Mouse (Mus musculus): ENCODE data around the gene Cnih2. TPM values are rescaled to one million over a fixed set of nuclear protein-coding genes. Genes with fewer than 3 reads are reported as not detected.

Gene Cnih2
- polyA plus RNA-seq (2015; fragmentation: Nextera tagmentation; extraction: Ambion mirVana) = 35.5 and 38.7 TPM in 2 replicates

- H3K9me3 ChIP-seq (replicated peaks) = no peaks in the 10 kb centered on the region
- H3K36me3 ChIP-seq = peaks cover 45% of the 10 kb centered on the region
- H3K4me3 ChIP-seq (replicated peaks) = peak within 1 kb of the TSS; percentile 70
- 2% methylated on average over 43 of the region's 48 CpGs for WGBS
- peak; percentile 75 for ATAC-seq (ENCODE audit: insufficient number of reproducible peaks, low FRiP score, low TSS enrichment, low read depth)
- peak within 1 kb of the TSS; percentile 91 for H3K9ac ChIP-seq
- H3K27me3 ChIP-seq = no peaks in the 10 kb centered on the region
- peak within 1 kb of the TSS; percentile 99 for H3K4me2 ChIP-seq (replicated peaks)
- H3K27ac ChIP-seq (replicated peaks) = peak within 1 kb of the TSS; percentile 65
- peaks cover 63% of the 10 kb centered on the region for H3K4me1 ChIP-seq
These were observed at the start of gene Cnih2 for GRCm38 (mm10) chr19:5098363-5099143. Gene Cnih2, minus strand, starts transcription at chr19:5098521.

GRCm38 (mm10) chr19:5139640-5140039 is 41.3 kb upstream of the Cnih2 start:
- ATAC-seq (ENCODE audit: insufficient number of reproducible peaks, low FRiP score, low TSS enrichment, low read depth) = no peak
- no peak overlapping the region for H3K4me3 ChIP-seq (replicated peaks)
- no peaks in the 10 kb centered on the region for H3K4me1 ChIP-seq
- H3K27me3 ChIP-seq = no peaks in the 10 kb centered on the region
- WGBS = 3% methylated on average over 2 of the region's 2 CpGs
- H3K36me3 ChIP-seq = peaks cover 77% of the 10 kb centered on the region
- H3K9me3 ChIP-seq (replicated peaks) = no peaks in the 10 kb centered on the region
- H3K27ac ChIP-seq (replicated peaks) = no peak overlapping the region
- H3K9ac ChIP-seq = no peak overlapping the region
- no peak overlapping the region for H3K4me2 ChIP-seq (replicated peaks)

GRCm38 (mm10) chr19:5131237-5131636 is 32.9 kb upstream of the Cnih2 start:
- WGBS = 72% methylated on average over 4 of the region's 4 CpGs
- Histone ChIP-seq H3K4me1 (no peaks in the 10 kb centered on the region), H3K27me3 (no peaks in the 10 kb centered on the region), H3K9me3 (replicated peaks) (no peaks in the 10 kb centered on the region), H3K4me2 (replicated peaks) (no peak overlapping the region), H3K36me3 (peaks cover 32% of the 10 kb centered on the region), H3K4me3 (replicated peaks) (no peak overlapping the region), H3K27ac (replicated peaks) (no peak overlapping the region), H3K9ac (no peak overlapping the region)
- ATAC-seq (ENCODE audit: insufficient number of reproducible peaks, low FRiP score, low TSS enrichment, low read depth) = no peak

GRCm38 (mm10) chr19:5129770-5130169 is 31.4 kb upstream of the Cnih2 start:
- Histone ChIP-seq H3K4me2 (replicated peaks) (no peak overlapping the region), H3K9me3 (replicated peaks) (no peaks in the 10 kb centered on the region), H3K36me3 (peaks cover 17% of the 10 kb centered on the region), H3K9ac (no peak overlapping the region), H3K27ac (replicated peaks) (no peak overlapping the region), H3K4me3 (replicated peaks) (no peak overlapping the region), H3K4me1 (no peaks in the 10 kb centered on the region), H3K27me3 (no peaks in the 10 kb centered on the region)
- 30% methylated on average over 1 of the region's 1 CpGs for WGBS
- ATAC-seq (ENCODE audit: insufficient number of reproducible peaks, low FRiP score, low TSS enrichment, low read depth) = no peak

- Histone ChIP-seq H3K4me1 (no peaks in the 10 kb centered on the region), H3K27me3 (no peaks in the 10 kb centered on the region), H3K27ac (replicated peaks) (no peak overlapping the region), H3K9ac (no peak overlapping the region), H3K36me3 (no peaks in the 10 kb centered on the region), H3K4me2 (replicated peaks) (no peak overlapping the region), H3K4me3 (replicated peaks) (no peak overlapping the region), H3K9me3 (replicated peaks) (no peaks in the 10 kb centered on the region)
- ATAC-seq (ENCODE audit: insufficient number of reproducible peaks, low FRiP score, low TSS enrichment, low read depth) = no peak
- WGBS = 61% methylated on average over 7 of the region's 7 CpGs
These were observed 25.8 kb upstream of the Cnih2 start for GRCm38 (mm10) chr19:5124055-5124614.

GRCm38 (mm10) chr19:5123241-5123640 is 24.9 kb upstream of the Cnih2 start:
- H3K9ac ChIP-seq = no peak overlapping the region
- no peaks in the 10 kb centered on the region for H3K36me3 ChIP-seq
- H3K4me1 ChIP-seq = peaks cover 9% of the 10 kb centered on the region
- H3K4me2 ChIP-seq (replicated peaks) = no peak overlapping the region
- no peak overlapping the region for H3K27ac ChIP-seq (replicated peaks)
- no peaks in the 10 kb centered on the region for H3K27me3 ChIP-seq
- no peaks in the 10 kb centered on the region for H3K9me3 ChIP-seq (replicated peaks)
- 81% methylated on average over 3 of the region's 3 CpGs for WGBS
- H3K4me3 ChIP-seq (replicated peaks) = no peak overlapping the region
- no peak for ATAC-seq (ENCODE audit: insufficient number of reproducible peaks, low FRiP score, low TSS enrichment, low read depth)

- no peak overlapping the region for H3K4me2 ChIP-seq (replicated peaks)
- H3K9ac ChIP-seq = no peak overlapping the region
- H3K9me3 ChIP-seq (replicated peaks) = no peaks in the 10 kb centered on the region
- H3K27me3 ChIP-seq = no peaks in the 10 kb centered on the region
- H3K36me3 ChIP-seq = no peaks in the 10 kb centered on the region
- no peak overlapping the region for H3K27ac ChIP-seq (replicated peaks)
- WGBS = 74% methylated on average over 10 of the region's 10 CpGs
- no peak overlapping the region for H3K4me3 ChIP-seq (replicated peaks)
- ATAC-seq (ENCODE audit: insufficient number of reproducible peaks, low FRiP score, low TSS enrichment, low read depth) = no peak
- H3K4me1 ChIP-seq = peaks cover 10% of the 10 kb centered on the region
These were observed 24.2 kb upstream of the Cnih2 start for GRCm38 (mm10) chr19:5122492-5122891.

GRCm38 (mm10) chr19:5118384-5118698 is 20.0 kb upstream of the Cnih2 start, which contains the start of gene Klc2:
Gene Klc2, minus strand, starts transcription at chr19:5118560.
- Histone ChIP-seq H3K4me3 (replicated peaks) (peak within 1 kb of the TSS; percentile 88), H3K9ac (peak within 1 kb of the TSS; percentile 73), H3K36me3 (peaks cover 9% of the 10 kb centered on the region; the same call in 1 of the 2 replicates), H3K4me2 (replicated peaks) (peak within 1 kb of the TSS; percentile 66), H3K9me3 (replicated peaks) (no peaks in the 10 kb centered on the region), H3K27ac (replicated peaks) (peak within 1 kb of the TSS; percentile 96), H3K27me3 (no peaks in the 10 kb centered on the region), H3K4me1 (peaks cover 21% of the 10 kb centered on the region)
- WGBS = under 1% methylated on average over 18 of the region's 18 CpGs
- ATAC-seq (ENCODE audit: insufficient number of reproducible peaks, low FRiP score, low TSS enrichment, low read depth) = no peak; the same call in 1 of the 2 replicates

GRCm38 (mm10) chr19:5117494-5118383 is 19.4 kb upstream of the Cnih2 start:
- Histone ChIP-seq H3K4me1 (peaks cover 21% of the 10 kb centered on the region), H3K36me3 (peaks cover 13% of the 10 kb centered on the region), H3K27ac (replicated peaks) (peak overlapping the region; percentile 96), H3K27me3 (no peaks in the 10 kb centered on the region), H3K4me3 (replicated peaks) (peak overlapping the region; percentile 88), H3K9me3 (replicated peaks) (no peaks in the 10 kb centered on the region), H3K9ac (peak overlapping the region; percentile 73), H3K4me2 (replicated peaks) (peak overlapping the region; percentile 66)
- peak; percentile 92 for ATAC-seq (ENCODE audit: insufficient number of reproducible peaks, low FRiP score, low TSS enrichment, low read depth)
- under 1% methylated on average over 82 of the region's 83 CpGs for WGBS

GRCm38 (mm10) chr19:5113783-5114182 is 15.5 kb upstream of the Cnih2 start:
- H3K9ac ChIP-seq = no peak overlapping the region
- H3K27ac ChIP-seq (replicated peaks) = no peak overlapping the region
- no peak for ATAC-seq (ENCODE audit: insufficient number of reproducible peaks, low FRiP score, low TSS enrichment, low read depth)
- H3K4me2 ChIP-seq (replicated peaks) = no peak overlapping the region
- peaks cover 17% of the 10 kb centered on the region for H3K4me1 ChIP-seq
- H3K9me3 ChIP-seq (replicated peaks) = no peaks in the 10 kb centered on the region
- H3K36me3 ChIP-seq = peaks cover 51% of the 10 kb centered on the region
- no peaks in the 10 kb centered on the region for H3K27me3 ChIP-seq
- 89% methylated on average over 7 of the region's 7 CpGs for WGBS
- no peak overlapping the region for H3K4me3 ChIP-seq (replicated peaks)
